Mouse (Mus musculus) embryonic fibroblast, embryonic 13.5 days (primary cell): ENCODE results near the gene Scin.

Experiments used
- CTCF ChIP-seq: IDR thresholded peaks from 2 replicates; pipeline ENCODE4 v1.5.1; 2011; ENCODE audit warnings: mild to moderate bottlenecking, control low read depth, low read length, moderate library complexity, borderline replicate concordance; ENCODE audit not compliant: insufficient read depth
- POLR2A ChIP-seq: IDR thresholded peaks from 2 replicates; pipeline ENCODE4 v1.6.1; 2011; ENCODE audit warnings: low read depth, mild to moderate bottlenecking, control low read depth, low read length, moderate library complexity

GRCm38 (mm10) chr12:40035506-40035905 is 98.5 kb downstream of the Scin start:
- TF ChIP-seq POLR2A (no peak), CTCF (no peak)
